Mouse (Mus musculus) bone marrow, adult 2 months (tissue): ENCODE results near the gene Ptp4a2.

Source experiments
- CTCF ChIP-seq: fragments of 200-500 bp; IDR thresholded peaks from 2 replicates; pipeline ENCODE4 v1.5.1; 2011; ENCODE audit warnings: low read length, control low read depth; ENCODE audit not compliant: control insufficient read depth, insufficient read depth
- POLR2A ChIP-seq: fragments of 200-500 bp; IDR thresholded peaks from 2 replicates; pipeline ENCODE4 v1.6.1; 2011; ENCODE audit warnings: low read depth, mild to moderate bottlenecking, control low read depth, low read length, borderline replicate concordance; ENCODE audit not compliant: control insufficient read depth

GRCm38 (mm10) chr4:129793713-129794329 is 17.2 kb upstream of the Ptp4a2 start:
- TF ChIP-seq POLR2A: no peak
- TF ChIP-seq CTCF: no peak
